Mouse (Mus musculus) ES-E14 (cell line): ENCODE measurements around the gene Kcnt2.

Experiments used
- HCFC1 ChIP-seq: IDR thresholded peaks from 2 replicates; pipeline ENCODE4 v1.6.1; 2012; ENCODE audit warnings: low read length, inconsistent platforms, borderline replicate concordance; ENCODE audit not compliant: insufficient read depth
- ZC3H11A ChIP-seq: IDR thresholded peaks from 2 replicates; pipeline ENCODE4 v1.6.1; 2012; ENCODE audit warnings: low read depth, mild to moderate bottlenecking, inconsistent platforms, low read length, borderline replicate concordance

DNA sequence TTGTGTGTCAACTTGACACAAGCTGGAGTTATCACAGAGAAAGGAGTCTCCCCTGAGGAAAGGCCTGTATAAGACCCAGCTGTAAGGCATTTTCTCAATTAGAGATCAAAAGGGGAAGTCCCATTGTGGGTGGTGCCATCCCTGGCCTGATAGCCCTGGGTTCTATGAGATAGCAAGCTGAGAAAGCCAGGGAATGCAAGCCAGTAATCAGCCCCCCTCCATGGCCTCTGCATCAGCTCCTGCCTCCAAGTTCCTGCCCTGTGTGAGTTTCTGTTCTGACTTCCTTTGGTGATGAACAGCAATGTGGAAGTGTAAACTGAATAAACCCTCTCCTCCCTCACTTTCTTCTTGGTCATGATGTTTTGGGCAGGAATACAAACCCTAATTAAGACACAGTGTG, 29.9 kb downstream of the Kcnt2 start:
- TF ChIP-seq HCFC1: no peak
- no peak for TF ChIP-seq ZC3H11A
